9 mouse cellular contexts compared by ENCODE assay signal in the genomic region with DNA sequence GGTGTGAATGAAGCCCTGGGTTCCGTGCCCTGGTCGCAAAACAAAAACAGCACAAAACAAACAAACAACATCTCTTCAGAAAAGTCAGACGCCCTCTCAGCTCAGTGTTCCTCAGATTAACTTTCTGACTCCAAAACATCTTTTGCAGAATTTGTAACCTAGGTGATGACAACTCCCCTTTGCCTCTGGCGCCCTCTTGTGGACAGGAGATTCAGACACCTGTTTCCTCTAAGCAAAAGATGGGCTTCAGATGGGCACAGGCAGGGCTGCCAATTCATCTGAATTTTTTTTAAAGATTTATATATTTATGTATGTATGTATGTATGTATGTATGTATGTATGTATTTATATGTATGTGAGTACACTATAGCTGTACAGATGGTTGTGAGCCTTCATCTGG. TPM values are rescaled to one million over a fixed set of nuclear protein-coding genes. Genes with fewer than 3 reads are reported as not detected.
DNase-seq lines count a peak whose midpoint lies in the region; ATAC-seq and TF ChIP-seq lines count a peak whose summit lies in the region.
"Had no signal": no experiment of that assay in that cellular context is flagged by ENCODE, and none has a peak within 500 bp of the region (broad histone marks: within the 10 kb centered on the region; RNA-seq: fewer than 3 reads in every experiment).

No protein-coding gene starts in this region.

- TF ChIP-seq CTCF in CH12.LX (conservative IDR thresholded peaks at IDR 0.05 in 1 of 2, IDR thresholded peaks at IDR 0.05 in 1 of 2; ENCODE audit: low read depth in 2 of 2, low read length in 2 of 2), result peak; percentile 74 to 91

- H3K9ac ChIP-seq in forebrain, embryonic 11.5 days (ENCODE audit: low read length), result no peak overlapping the region
- no peak overlapping the region for H3K9ac ChIP-seq in forebrain, embryonic 13.5 days
- H3K9ac ChIP-seq in CH12.LX (ENCODE audit: insufficient read depth, low read depth), result no peak overlapping the region
- H3K9ac ChIP-seq: limb, embryonic 12.5 days had no signal

- H3K36me3 ChIP-seq in forebrain, embryonic 11.5 days (ENCODE audit: control insufficient read depth, insufficient read depth, low read length), result no peaks in the 10 kb centered on the region
- peaks cover 47% of the 10 kb centered on the region for H3K36me3 ChIP-seq in forebrain, embryonic 13.5 days (ENCODE audit: poor library complexity, severe bottlenecking)
- no peaks in the 10 kb centered on the region for H3K36me3 ChIP-seq in CH12.LX (replicated peaks in 1 of 2; ENCODE audit: control insufficient read depth in 1 of 2, insufficient read depth in 1 of 2, low read length in 1 of 2)

- dilution Hi-C loops in CH12.LX (cut with MboI; ENCODE audit: extremely low pct_ligation_motif_present, extremely low pct_unique_long_range_greater_than_20kb, low sequenced_read_pairs), result no loop called here

- H3K4me2 ChIP-seq in forebrain, embryonic 11.5 days (ENCODE audit: low read depth, low read length, severe bottlenecking), result no peak overlapping the region
- H3K4me2 ChIP-seq in forebrain, embryonic 13.5 days, result no peak overlapping the region
- no peak overlapping the region for H3K4me2 ChIP-seq in CH12.LX (ENCODE audit: insufficient read depth, low read depth, poor library complexity, severe bottlenecking)
- H3K4me2 ChIP-seq: limb, embryonic 12.5 days had no signal

- intact Hi-C loops in gastrocnemius, postnatal 36 days (cut with DNase I), result loop anchor here (1.0 kb wide), 1 partner anchor 109 kb away; no protein-coding TSS in a partner anchor

- no peak overlapping the region for H3K4me3 ChIP-seq in forebrain, embryonic 11.5 days (ENCODE audit: low read depth, low read length)
- no peak overlapping the region for H3K4me3 ChIP-seq in forebrain, embryonic 13.5 days
- H3K4me3 ChIP-seq in CH12.LX (replicated peaks in 1 of 3; ENCODE audit: low read depth in 2 of 3, low read length in 2 of 3, poor library complexity in 1 of 3), result no peak overlapping the region
- H3K4me3 ChIP-seq: limb, embryonic 12.5 days had no signal

- TF ChIP-seq POLR2A in CH12.LX (IDR thresholded peaks at IDR 0.05; ENCODE audit: low read depth, low read length), result no peak

- H3K4me1 ChIP-seq in forebrain, embryonic 11.5 days (replicated peaks; ENCODE audit: control insufficient read depth, insufficient read depth, low read length), result no peaks in the 10 kb centered on the region
- no peaks in the 10 kb centered on the region for H3K4me1 ChIP-seq in forebrain, embryonic 13.5 days
- no peaks in the 10 kb centered on the region for H3K4me1 ChIP-seq in CH12.LX (ENCODE audit: control insufficient read depth in 1 of 2, insufficient read depth in 2 of 2)
- H3K4me1 ChIP-seq: limb, embryonic 12.5 days had no signal

- no peak for ATAC-seq in forebrain, embryonic 11.5 days (replicated peaks; ENCODE audit: low FRiP score)
- no peak for ATAC-seq in forebrain, embryonic 13.5 days

- no peaks in the 10 kb centered on the region for H3K9me3 ChIP-seq in forebrain, embryonic 11.5 days (ENCODE audit: control insufficient read depth, low read length)
- H3K9me3 ChIP-seq in forebrain, embryonic 13.5 days (replicated peaks), result no peaks in the 10 kb centered on the region
- peaks cover 2% of the 10 kb centered on the region for H3K9me3 ChIP-seq in CH12.LX (replicated peaks; ENCODE audit: low read length)
- H3K9me3 ChIP-seq: limb, embryonic 12.5 days had no signal

- DNase-seq in forebrain, embryonic 11.5 days (ENCODE audit: low spot score), result peak; percentile 86
- DNase-seq in CH12.LX (ENCODE audit: extremely low read depth), result peak; percentile 76
- peak; percentile 60 for DNase-seq in cerebellum, adult 11-12 months
- DNase-seq in gastrocnemius, postnatal 36 days, result peak; percentile 54 to 72
- DNase-seq in left cerebral cortex, adult 11 months (ENCODE audit: low spot score), result peak; percentile 62
- peak; percentile 85 for DNase-seq in naive thymus-derived CD4-positive, alpha-beta T cell, adult 2 months (ENCODE audit: low read depth)
- peak; percentile 56 for DNase-seq in testis, postnatal 14 days (ENCODE audit: low spot score)

- H3K27me3 ChIP-seq in forebrain, embryonic 11.5 days (ENCODE audit: control insufficient read depth, insufficient read depth, low read length), result no peaks in the 10 kb centered on the region
- no peaks in the 10 kb centered on the region for H3K27me3 ChIP-seq in forebrain, embryonic 13.5 days
- H3K27me3 ChIP-seq in CH12.LX (replicated peaks), result peaks cover 55% of the 10 kb centered on the region
- H3K27me3 ChIP-seq: limb, embryonic 12.5 days had no signal

- TF ChIP-seq RAD21 in CH12.LX (IDR thresholded peaks at IDR 0.05; ENCODE audit: low read depth, low read length), result peak; percentile 87

- no peaks in the 10 kb centered on the region for H3K79me2 ChIP-seq in CH12.LX (replicated peaks; ENCODE audit: control insufficient read depth, extremely low read depth, insufficient read depth, poor library complexity, severe bottlenecking)

- 36% methylated on average over 4 of the region's 4 CpGs for WGBS in forebrain, embryonic 11.5 days
- WGBS in forebrain, embryonic 13.5 days, result 28% methylated on average over 4 of the region's 4 CpGs

- TF ChIP-seq EP300 in CH12.LX (IDR thresholded peaks at IDR 0.05; ENCODE audit: low read length), result no peak

- in situ Hi-C loops in CH12.LX (cut with MboI; ENCODE audit: low pct_ligation_motif_present, low pct_unique_long_range_greater_than_20kb, low sequenced_read_pairs), result loop anchor here (25.0 kb wide), 2 partner anchors 359 to 459 kb away; partner anchors contain the start of gene Ddost

- no peak overlapping the region for H3K27ac ChIP-seq in forebrain, embryonic 11.5 days (ENCODE audit: low read depth, low read length)
- no peak overlapping the region for H3K27ac ChIP-seq in forebrain, embryonic 13.5 days
- no peak overlapping the region for H3K27ac ChIP-seq in CH12.LX (ENCODE audit: insufficient read depth, low read depth)
- H3K27ac ChIP-seq: limb, embryonic 12.5 days had no signal

TF ChIP-seq in CH12.LX, 34 proteins besides CTCF, POLR2A, EP300 and RAD21:
- no peak for TF ChIP-seq ZKSCAN1 (IDR thresholded peaks at IDR 0.05; ENCODE audit: borderline replicate concordance, low read depth, low read length)
- 0 out of 2 replicates have a peak, but pooled peaks have one; percentile 28 for TF ChIP-seq ZC3H11A (IDR thresholded peaks at IDR 0.05; ENCODE audit: low read depth, low read length)
- TF ChIP-seq NRF1 (IDR thresholded peaks at IDR 0.05; ENCODE audit: low read depth, low read length), result no peak
- peak; percentile 90 for TF ChIP-seq SMC3 (IDR thresholded peaks at IDR 0.05; ENCODE audit: low read depth, low read length)

RNA-seq across cellular contexts. Expression of gene Eif4g3, which starts 40.0 kb away (rescaled TPM):
- 57.3 and 57.6 TPM in 2 replicates for polyA plus RNA-seq in forebrain, embryonic 11.5 days (2014; fragmentation: Nextera tagmentation; extraction: Ambion mirVana)
- 43.9 and 46.2 TPM in 2 replicates for polyA plus RNA-seq in forebrain, embryonic 13.5 days (2015; fragmentation: Nextera tagmentation; extraction: Ambion mirVana)
- total RNA-seq in CH12.LX (2012; rRNA removed), result 22.3 and 24.0 TPM in 2 replicates
- total RNA-seq in CH12.LX (2014; rRNA removed), result 10.8 and 11.9 TPM in 2 replicates
- polyA plus RNA-seq in CH12.LX (2012; ENCODE audit: insufficient read length, low read depth), result 44.2 and 47.2 TPM in 2 replicates
- total RNA-seq in gastrocnemius, postnatal 36 days (2021), result 100 to 1,000 TPM; 103 to 115 TPM
